Mouse (Mus musculus) heart, adult 2 months (tissue): ENCODE results near the gene Zcchc7.

Source experiments
- CTCF ChIP-seq: fragments of 200-600 bp; IDR thresholded peaks from 2 replicates; pipeline ENCODE4 v1.8.1; 2022; ENCODE audit warnings: antibody characterized with exemption, mild to moderate bottlenecking, moderate library complexity
- EP300 ChIP-seq: fragments of 200-500 bp; IDR thresholded peaks from 2 replicates; pipeline ENCODE4 v1.6.1; 2011; ENCODE audit warnings: low read depth, low read length, control low read depth; ENCODE audit not compliant: insufficient read depth
- POLR2A ChIP-seq: fragments of 200-500 bp; IDR thresholded peaks from 2 replicates; pipeline ENCODE4 v1.6.1; 2011; ENCODE audit warnings: mild to moderate bottlenecking, low read depth, low read length, control low read depth; ENCODE audit not compliant: insufficient read depth

DNA sequence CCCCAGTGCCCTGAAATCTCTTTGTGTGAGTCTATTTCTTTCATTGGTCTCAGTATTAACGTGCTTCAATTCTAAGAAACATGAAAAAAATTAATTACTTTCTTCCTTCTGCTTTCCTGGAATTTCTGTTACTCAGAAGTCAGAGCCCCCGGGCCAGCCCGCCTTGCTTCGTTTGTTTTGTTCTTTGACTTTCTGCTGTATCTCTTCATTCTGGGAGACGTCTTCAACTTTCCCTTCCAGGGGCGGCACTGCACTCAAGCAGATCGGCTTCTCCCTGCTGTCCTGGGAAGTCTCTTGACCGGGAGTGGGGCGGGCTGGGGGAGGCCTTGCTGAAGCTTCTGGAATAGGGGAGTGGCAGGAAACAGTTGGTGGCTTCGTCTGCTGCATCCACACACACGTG, 207.5 kb downstream of the Zcchc7 start:
- no peak for TF ChIP-seq CTCF
- no peak for TF ChIP-seq POLR2A
- TF ChIP-seq EP300 = no peak
